Mouse (Mus musculus): ENCODE measurements around the gene Sap30bp. TPM values are rescaled to one million over a fixed set of nuclear protein-coding genes. Genes with fewer than 3 reads are reported as not detected.
A peak's percentile ranks its signal among the peaks of the same experiment; 100 is the strongest.

Sap30bp gene
- polyA plus RNA-seq, 1 experiment from 2014 or later: 49.8 TPM

DNA sequence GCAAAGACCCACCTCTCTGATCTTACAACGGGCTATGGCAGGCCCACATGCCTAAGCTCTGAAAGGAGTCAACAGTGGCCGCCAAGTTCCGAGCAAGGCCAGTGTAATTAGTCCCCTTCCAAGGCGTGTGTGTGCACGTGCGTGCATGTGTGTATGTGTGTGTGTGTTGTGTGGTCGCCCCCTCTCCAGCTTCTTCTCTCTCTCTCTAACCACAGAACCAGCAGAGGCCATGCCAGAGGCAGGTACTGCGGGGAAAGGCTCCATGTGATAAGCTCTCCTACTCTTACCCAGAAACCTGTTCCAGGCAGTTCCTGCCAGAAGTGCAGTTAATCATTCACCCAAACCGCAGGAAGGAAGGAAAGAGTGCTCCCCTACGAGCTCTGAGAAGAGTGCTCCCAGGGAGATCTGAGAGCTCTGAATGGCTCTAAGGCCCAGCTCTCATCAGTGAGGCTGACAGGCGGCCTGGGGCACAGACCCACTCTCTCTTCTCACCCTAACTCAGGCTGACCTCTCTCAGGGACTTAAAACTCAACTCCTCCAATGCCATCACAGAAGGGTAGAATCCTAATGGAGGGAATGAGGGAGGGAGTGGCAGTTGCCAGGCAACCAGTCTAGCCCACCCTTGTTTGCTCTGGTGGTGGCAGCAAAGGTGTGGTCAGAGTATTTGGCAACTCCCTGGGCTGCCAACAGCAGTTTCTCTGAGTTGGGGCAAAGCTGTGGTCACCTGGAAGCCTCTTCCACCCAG is 21.3 kb upstream of the Sap30bp start, which contains the start of gene Smim6:
TSS of gene Smim6 (plus strand) at position 386 of the 745 bp plus-strand sequence.
- Histone ChIP-seq H3K4me2 (ENCODE audit: low read depth, low read length) (no peak within 1 kb of the TSS), H3K36me3 (replicated peaks; ENCODE audit: control insufficient read depth, insufficient read depth, low read depth, low read length) (no peaks in the 10 kb centered on the region; the same call in 1 of the 2 replicates), H3K4me1 (ENCODE audit: control insufficient read depth, insufficient read depth, low read length) (no peaks in the 10 kb centered on the region), H3K27ac (replicated peaks; ENCODE audit: low read depth, low read length) (no peak within 1 kb of the TSS), H3K4me3 (ENCODE audit: low read depth, low read length) (no peak within 1 kb of the TSS), H3K9me3 (replicated peaks; ENCODE audit: control insufficient read depth, low read length) (no peaks in the 10 kb centered on the region), H3K27me3 (ENCODE audit: control insufficient read depth, insufficient read depth, low read length) (no peaks in the 10 kb centered on the region), H3K9ac (replicated peaks; ENCODE audit: low read length) (no peak within 1 kb of the TSS)
- ATAC-seq (replicated peaks; ENCODE audit: insufficient number of reproducible peaks, low FRiP score, low TSS enrichment, low read depth): no peak
- no peak for DNase-seq (ENCODE audit: low spot score)
- 80% methylated on average over 11 of the region's 11 CpGs for WGBS

- Histone ChIP-seq H3K27me3 (ENCODE audit: control insufficient read depth, insufficient read depth, low read length) (no peaks in the 10 kb centered on the region), H3K4me2 (ENCODE audit: low read depth, low read length) (no peak overlapping the region), H3K4me3 (ENCODE audit: low read depth, low read length) (no peak overlapping the region), H3K4me1 (ENCODE audit: control insufficient read depth, insufficient read depth, low read length) (no peaks in the 10 kb centered on the region), H3K9ac (replicated peaks; ENCODE audit: low read length) (no peak overlapping the region), H3K36me3 (replicated peaks; ENCODE audit: control insufficient read depth, insufficient read depth, low read depth, low read length) (no peaks in the 10 kb centered on the region; the same call in 1 of the 2 replicates), H3K9me3 (replicated peaks; ENCODE audit: control insufficient read depth, low read length) (no peaks in the 10 kb centered on the region), H3K27ac (replicated peaks; ENCODE audit: low read depth, low read length) (no peak overlapping the region)
- no peak for DNase-seq (ENCODE audit: low spot score)
- 98% methylated on average over 4 of the region's 4 CpGs for WGBS
- ATAC-seq (replicated peaks; ENCODE audit: insufficient number of reproducible peaks, low FRiP score, low TSS enrichment, low read depth): no peak
Observed at GRCm38 (mm10) chr11:115916579-115916978, 16.5 kb upstream of the Sap30bp start.

GRCm38 (mm10) chr11:115918637-115919036 is 14.4 kb upstream of the Sap30bp start:
- no peak overlapping the region for H3K4me2 ChIP-seq (ENCODE audit: low read depth, low read length)
- no peak overlapping the region for H3K4me3 ChIP-seq (ENCODE audit: low read depth, low read length)
- no peak for ATAC-seq (replicated peaks; ENCODE audit: insufficient number of reproducible peaks, low FRiP score, low TSS enrichment, low read depth)
- no peaks in the 10 kb centered on the region for H3K4me1 ChIP-seq (ENCODE audit: control insufficient read depth, insufficient read depth, low read length)
- DNase-seq (ENCODE audit: low spot score): no peak
- H3K27ac ChIP-seq (replicated peaks; ENCODE audit: low read depth, low read length): no peak overlapping the region
- H3K27me3 ChIP-seq (ENCODE audit: control insufficient read depth, insufficient read depth, low read length): no peaks in the 10 kb centered on the region
- H3K36me3 ChIP-seq (replicated peaks; ENCODE audit: control insufficient read depth, insufficient read depth, low read depth, low read length): no peaks in the 10 kb centered on the region; the same call in 1 of the 2 replicates
- H3K9ac ChIP-seq (replicated peaks; ENCODE audit: low read length): no peak overlapping the region
- 86% methylated on average over 5 of the region's 5 CpGs for WGBS
- no peaks in the 10 kb centered on the region for H3K9me3 ChIP-seq (replicated peaks; ENCODE audit: control insufficient read depth, low read length)

DNA sequence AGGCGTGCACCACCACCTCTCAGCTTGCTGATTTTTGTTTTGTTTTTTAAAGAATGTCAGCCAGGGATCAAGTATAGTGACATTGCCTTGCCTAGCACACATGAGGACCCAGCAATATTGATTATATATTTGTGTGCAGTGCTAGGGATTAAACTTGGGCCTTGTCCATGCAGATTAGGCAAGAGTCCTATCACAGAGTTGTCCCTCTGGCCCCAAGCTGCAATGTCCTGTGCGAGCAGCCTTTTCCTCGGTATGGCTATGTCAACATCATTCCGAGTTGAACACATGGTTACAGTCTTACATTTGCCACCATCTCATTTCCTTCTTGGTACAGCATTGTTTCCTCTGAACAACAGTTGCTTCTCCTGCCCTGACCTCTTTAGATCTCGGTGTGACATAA is 14.0 kb upstream of the Sap30bp start:
- Histone ChIP-seq H3K36me3 (replicated peaks; ENCODE audit: control insufficient read depth, insufficient read depth, low read depth, low read length) (no peaks in the 10 kb centered on the region; the same call in 1 of the 2 replicates), H3K9me3 (replicated peaks; ENCODE audit: control insufficient read depth, low read length) (no peaks in the 10 kb centered on the region), H3K4me1 (ENCODE audit: control insufficient read depth, insufficient read depth, low read length) (no peaks in the 10 kb centered on the region), H3K4me2 (ENCODE audit: low read depth, low read length) (no peak overlapping the region), H3K27me3 (ENCODE audit: control insufficient read depth, insufficient read depth, low read length) (no peaks in the 10 kb centered on the region), H3K27ac (replicated peaks; ENCODE audit: low read depth, low read length) (no peak overlapping the region), H3K4me3 (ENCODE audit: low read depth, low read length) (no peak overlapping the region), H3K9ac (replicated peaks; ENCODE audit: low read length) (no peak overlapping the region)
- DNase-seq (ENCODE audit: low spot score): no peak
- 94% methylated on average over 5 of the region's 5 CpGs for WGBS
- no peak for ATAC-seq (replicated peaks; ENCODE audit: insufficient number of reproducible peaks, low FRiP score, low TSS enrichment, low read depth)

DNA sequence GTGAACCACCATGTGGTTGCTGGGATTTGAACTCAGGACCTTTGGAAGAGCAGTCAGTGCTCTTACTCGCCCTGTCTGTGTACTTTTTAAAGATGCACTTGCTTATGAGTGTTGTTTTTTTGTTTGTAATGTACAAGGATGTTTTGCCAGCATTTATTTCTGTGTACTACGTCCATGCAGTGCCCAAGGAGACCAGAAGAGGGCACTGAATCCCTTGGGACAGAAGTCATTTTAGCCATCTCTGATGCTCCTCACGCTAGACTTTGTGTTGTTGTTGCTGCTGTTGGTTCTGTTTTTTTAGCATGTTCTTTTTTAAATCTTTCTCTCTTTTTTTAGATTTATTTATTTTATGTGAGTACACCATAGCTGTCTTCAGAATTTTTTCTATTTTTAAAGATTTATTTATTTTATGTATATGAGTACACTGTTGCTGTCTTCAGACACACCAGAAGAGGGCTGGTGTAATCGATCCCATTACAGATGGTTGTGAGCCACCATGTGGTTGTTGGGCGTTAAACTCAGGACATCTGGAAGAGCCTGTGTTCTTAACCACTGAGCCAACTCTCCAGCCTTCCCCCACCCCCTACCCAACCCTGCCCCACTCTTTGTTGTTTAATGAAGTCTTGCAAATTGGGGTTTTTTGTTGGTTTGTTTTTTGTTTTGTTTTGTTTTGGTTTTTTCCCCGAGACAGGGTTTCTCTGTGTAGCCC is 12.8 kb upstream of the Sap30bp start:
- no peaks in the 10 kb centered on the region for H3K27me3 ChIP-seq (ENCODE audit: control insufficient read depth, insufficient read depth, low read length)
- H3K4me2 ChIP-seq (ENCODE audit: low read depth, low read length): no peak overlapping the region
- ATAC-seq (replicated peaks; ENCODE audit: insufficient number of reproducible peaks, low FRiP score, low TSS enrichment, low read depth) (no peak), DNase-seq (ENCODE audit: low spot score) (peak; percentile 66)
- H3K36me3 ChIP-seq (replicated peaks; ENCODE audit: control insufficient read depth, insufficient read depth, low read depth, low read length): no peaks in the 10 kb centered on the region; the same call in 1 of the 2 replicates
- H3K9me3 ChIP-seq (replicated peaks; ENCODE audit: control insufficient read depth, low read length): no peaks in the 10 kb centered on the region
- H3K9ac ChIP-seq (replicated peaks; ENCODE audit: low read length): no peak overlapping the region
- WGBS: 47% methylated on average over 6 of the region's 6 CpGs
- H3K27ac ChIP-seq (replicated peaks; ENCODE audit: low read depth, low read length): no peak overlapping the region
- no peaks in the 10 kb centered on the region for H3K4me1 ChIP-seq (ENCODE audit: control insufficient read depth, insufficient read depth, low read length)
- H3K4me3 ChIP-seq (ENCODE audit: low read depth, low read length): no peak overlapping the region

DNA sequence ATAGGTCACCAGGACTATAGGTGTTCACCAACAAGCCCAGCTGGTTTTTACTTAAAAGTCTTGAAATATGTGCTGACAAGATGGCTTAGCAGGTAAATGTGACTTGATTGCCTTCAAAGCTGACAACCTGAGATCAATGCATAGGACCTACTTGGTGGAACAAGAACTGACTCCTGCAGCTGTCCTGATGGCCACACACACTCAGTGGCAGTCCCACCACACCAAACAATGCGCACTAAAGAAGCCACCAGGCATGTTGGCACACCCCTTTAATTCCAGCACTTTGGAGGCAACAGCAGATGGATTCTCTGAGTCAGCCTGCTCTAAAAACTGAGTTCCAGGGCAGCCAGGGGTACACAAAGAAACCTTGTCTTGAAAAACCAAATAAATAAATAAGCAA is 11.1 kb upstream of the Sap30bp start:
- Histone ChIP-seq H3K27me3 (ENCODE audit: control insufficient read depth, insufficient read depth, low read length) (no peaks in the 10 kb centered on the region), H3K4me3 (ENCODE audit: low read depth, low read length) (no peak overlapping the region), H3K27ac (replicated peaks; ENCODE audit: low read depth, low read length) (no peak overlapping the region), H3K36me3 (replicated peaks; ENCODE audit: control insufficient read depth, insufficient read depth, low read depth, low read length) (no peaks in the 10 kb centered on the region), H3K4me2 (ENCODE audit: low read depth, low read length) (no peak overlapping the region), H3K9ac (replicated peaks; ENCODE audit: low read length) (no peak overlapping the region), H3K4me1 (ENCODE audit: control insufficient read depth, insufficient read depth, low read length) (no peaks in the 10 kb centered on the region), H3K9me3 (replicated peaks; ENCODE audit: control insufficient read depth, low read length) (no peaks in the 10 kb centered on the region)
- WGBS: 96% methylated on average over 1 of the region's 1 CpGs
- DNase-seq (ENCODE audit: low spot score): no peak
- ATAC-seq (replicated peaks; ENCODE audit: insufficient number of reproducible peaks, low FRiP score, low TSS enrichment, low read depth): no peak

DNA sequence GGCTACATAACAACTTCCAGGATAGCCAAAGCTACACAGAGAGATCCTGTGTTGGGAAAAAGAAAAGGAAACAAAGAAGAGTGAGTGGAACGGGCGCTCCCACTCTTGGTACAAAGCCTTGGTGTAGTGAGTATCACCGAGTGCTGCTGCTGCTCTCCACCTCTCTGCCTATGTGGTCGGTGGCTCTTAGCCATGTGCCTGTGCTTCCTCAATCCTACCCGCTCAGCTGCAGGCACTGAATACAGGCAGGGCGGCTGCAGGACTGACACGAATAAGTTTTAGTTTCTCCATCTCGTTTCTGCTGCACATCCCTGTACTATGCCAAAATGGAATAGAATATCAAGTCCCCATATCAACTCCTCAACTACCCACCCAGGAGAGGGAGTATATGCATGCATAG is 4.1 kb upstream of the Sap30bp start:
- H3K9me3 ChIP-seq (replicated peaks; ENCODE audit: control insufficient read depth, low read length): no peaks in the 10 kb centered on the region
- no peaks in the 10 kb centered on the region for H3K27me3 ChIP-seq (ENCODE audit: control insufficient read depth, insufficient read depth, low read length)
- H3K27ac ChIP-seq (replicated peaks; ENCODE audit: low read depth, low read length): no peak overlapping the region
- H3K36me3 ChIP-seq (replicated peaks; ENCODE audit: control insufficient read depth, insufficient read depth, low read depth, low read length): peaks cover 5% of the 10 kb centered on the region; the same call in 1 of the 2 replicates
- DNase-seq (ENCODE audit: low spot score) (no peak), ATAC-seq (replicated peaks; ENCODE audit: insufficient number of reproducible peaks, low FRiP score, low TSS enrichment, low read depth) (no peak)
- no peak overlapping the region for H3K9ac ChIP-seq (replicated peaks; ENCODE audit: low read length)
- H3K4me3 ChIP-seq (ENCODE audit: low read depth, low read length): no peak overlapping the region
- 85% methylated on average over 8 of the region's 8 CpGs for WGBS
- no peaks in the 10 kb centered on the region for H3K4me1 ChIP-seq (ENCODE audit: control insufficient read depth, insufficient read depth, low read length)
- no peak overlapping the region for H3K4me2 ChIP-seq (ENCODE audit: low read depth, low read length)

DNA sequence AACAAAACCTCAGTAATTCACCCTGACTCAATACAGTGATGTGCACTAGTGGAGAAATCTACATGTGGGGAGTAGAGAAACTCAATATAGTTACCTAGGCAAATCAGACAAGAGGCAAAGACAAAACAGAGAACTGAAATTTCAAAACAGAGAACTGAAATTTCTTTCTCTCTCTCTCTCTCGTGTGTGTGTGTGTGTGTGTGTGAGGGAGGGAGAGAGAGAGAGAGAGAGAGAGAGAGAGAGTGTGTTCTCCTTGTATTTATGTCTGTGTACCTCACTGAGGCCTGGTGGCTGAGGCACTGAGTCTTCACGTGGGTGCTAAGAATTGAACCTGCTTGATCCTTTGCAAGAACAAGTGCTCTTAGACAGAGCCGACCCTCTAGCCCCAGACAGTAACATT is 3.3 kb upstream of the Sap30bp start:
- H3K9ac ChIP-seq (replicated peaks; ENCODE audit: low read length): no peak overlapping the region
- no peaks in the 10 kb centered on the region for H3K4me1 ChIP-seq (ENCODE audit: control insufficient read depth, insufficient read depth, low read length)
- no peak overlapping the region for H3K27ac ChIP-seq (replicated peaks; ENCODE audit: low read depth, low read length)

More for the DNA sequence above, 3.3 kb upstream of the Sap30bp start:
- no peak for DNase-seq (ENCODE audit: low spot score)
- no peak overlapping the region for H3K4me2 ChIP-seq (ENCODE audit: low read depth, low read length)
- no peak overlapping the region for H3K4me3 ChIP-seq (ENCODE audit: low read depth, low read length)
- peaks cover 5% of the 10 kb centered on the region; the same call in 1 of the 2 replicates for H3K36me3 ChIP-seq (replicated peaks; ENCODE audit: control insufficient read depth, insufficient read depth, low read depth, low read length)
- H3K27me3 ChIP-seq (ENCODE audit: control insufficient read depth, insufficient read depth, low read length): no peaks in the 10 kb centered on the region
- ATAC-seq (replicated peaks; ENCODE audit: insufficient number of reproducible peaks, low FRiP score, low TSS enrichment, low read depth): no peak
- WGBS: 88% methylated on average over 2 of the region's 3 CpGs
- no peaks in the 10 kb centered on the region for H3K9me3 ChIP-seq (replicated peaks; ENCODE audit: control insufficient read depth, low read length)
